Mouse (Mus musculus) MEL (cell line): ENCODE results near the gene Ctu2.

Source experiments
- CTCF ChIP-seq, 3 experiments: IDR thresholded peaks in 2 of 3; conservative IDR thresholded peaks in 1 of 3; 2 replicates each; pipeline ENCODE4 v1.5.1; 2011 to 2012; ENCODE audit warnings: low read length in 3 of 3, low read depth in 2 of 3, mild to moderate bottlenecking in 2 of 3, improper control_type of control experiment in 1 of 3, inconsistent platforms in 1 of 3, mixed read lengths in 1 of 3, moderate library complexity in 1 of 3; ENCODE audit not compliant: control insufficient read depth in 1 of 3, insufficient read depth in 1 of 3, poor library complexity in 1 of 3, severe bottlenecking in 1 of 3
- POLR2A ChIP-seq, 2 experiments: IDR thresholded peaks; 2 replicates each; pipeline ENCODE4 v1.6.1; 2011 to 2012; ENCODE audit warnings: low read length in 2 of 2, mild to moderate bottlenecking in 2 of 2, control low read depth in 1 of 2, improper control_type of control experiment in 1 of 2, low read depth in 1 of 2, moderate library complexity in 1 of 2; ENCODE audit not compliant: control insufficient read depth in 1 of 2, insufficient read depth in 1 of 2, poor library complexity in 1 of 2

- TF ChIP-seq CTCF (IDR thresholded peaks at IDR 0.05 in 2 of 3, conservative IDR thresholded peaks at IDR 0.05 in 1 of 3; ENCODE audit: control insufficient read depth in 1 of 3, insufficient read depth in 1 of 3, low read depth in 2 of 3, low read length in 3 of 3, poor library complexity in 1 of 3, severe bottlenecking in 1 of 3) (no peak), POLR2A (IDR thresholded peaks at IDR 0.05; ENCODE audit: control insufficient read depth in 1 of 2, insufficient read depth in 1 of 2, low read depth in 1 of 2, low read length in 2 of 2, poor library complexity in 1 of 2) (no peak)
These were observed 47.9 kb downstream of the Ctu2 start for GRCm38 (mm10) chr8:122523652-122524360.
